Mouse (Mus musculus) G1E (cell line): ENCODE measurements around the gene Bbs9. TPM values are rescaled to one million over a fixed set of nuclear protein-coding genes. Genes with fewer than 3 reads are reported as not detected.

Experiments used
- ATAC-seq: 2 replicates; pipeline ENCODE4 v1.8.0; 2016; ENCODE audit warnings: mild to moderate bottlenecking; ENCODE audit not compliant: insufficient number of reproducible peaks, poor library complexity, low FRiP score, severe bottlenecking; ENCODE audit errors: extremely low read depth
- DNase-seq: peaks from one replicate; pipeline ENCODE4 v3.0.0; 2012; ENCODE audit warnings: low spot score
- H3K27me3 ChIP-seq: 2 replicates; pipeline ENCODE4 v1.6.1; 2012; ENCODE audit warnings: mild to moderate bottlenecking, low read length, inconsistent platforms; ENCODE audit not compliant: insufficient read depth
- H3K36me3 ChIP-seq: replicated peaks from 2 replicates; pipeline ENCODE3; 2012; ENCODE audit warnings: mild to moderate bottlenecking, inconsistent platforms
- H3K4me1 ChIP-seq: 2 replicates; pipeline ENCODE4 v1.6.1; 2012; ENCODE audit warnings: low read depth, low read length, inconsistent platforms, mixed read lengths; ENCODE audit not compliant: insufficient read depth
- H3K4me3 ChIP-seq: 2 replicates; pipeline ENCODE4 v1.5.1; 2012; ENCODE audit warnings: low read depth, mild to moderate bottlenecking, inconsistent platforms, low read length, moderate library complexity, mixed read lengths
- H3K9me3 ChIP-seq: replicated peaks from 2 replicates; pipeline ENCODE4 v1.6.1; 2012; ENCODE audit warnings: inconsistent platforms
- CTCF ChIP-seq: IDR thresholded peaks from 2 replicates; pipeline ENCODE4 v1.5.1; 2012; ENCODE audit warnings: low read depth, low read length, inconsistent platforms, mixed read lengths
- GATA1 ChIP-seq: IDR thresholded peaks from 2 replicates; pipeline ENCODE4 v1.6.1; 2012; ENCODE audit warnings: borderline replicate concordance, low read length, inconsistent platforms, mixed read lengths
- GATA2 ChIP-seq: IDR thresholded peaks from 2 replicates; pipeline ENCODE4 v1.6.1; 2012; ENCODE audit warnings: low read depth, low read length, inconsistent platforms, borderline replicate concordance
- POLR2AphosphoS5 ChIP-seq: IDR thresholded peaks from 2 replicates; pipeline ENCODE4 v1.6.1; 2012; ENCODE audit warnings: low read depth, low read length, inconsistent platforms; ENCODE audit not compliant: insufficient replicate concordance
- TAL1 ChIP-seq: conservative IDR thresholded peaks from 2 replicates; pipeline ENCODE4 v1.6.1; 2012; ENCODE audit warnings: low read depth, low read length, inconsistent platforms, mixed read lengths
- polyA plus RNA-seq: library from polyadenylated mRNA; stranded (reverse); fragments of >175 nt; gene quantifications from 2 replicates; pipeline ENCODE4 v1.2.3, GENCODE M21; 2012
- total RNA-seq, 2 experiments: library from RNA; stranded (forward) in 1 of 2; stranded (reverse) in 1 of 2; fragments of 200-1000 nt in 1 of 2; fragments of >200 nt in 1 of 2; fragmentation: Nextera tagmentation in 1 of 2; gene quantifications; 2 replicates each; pipeline ENCODE4 v1.2.3; 2014 to 2017

Bbs9 gene
- total and polyA plus RNA-seq, 3 experiments, result 3.3 to 26.9 (median 18.4) TPM

DNA sequence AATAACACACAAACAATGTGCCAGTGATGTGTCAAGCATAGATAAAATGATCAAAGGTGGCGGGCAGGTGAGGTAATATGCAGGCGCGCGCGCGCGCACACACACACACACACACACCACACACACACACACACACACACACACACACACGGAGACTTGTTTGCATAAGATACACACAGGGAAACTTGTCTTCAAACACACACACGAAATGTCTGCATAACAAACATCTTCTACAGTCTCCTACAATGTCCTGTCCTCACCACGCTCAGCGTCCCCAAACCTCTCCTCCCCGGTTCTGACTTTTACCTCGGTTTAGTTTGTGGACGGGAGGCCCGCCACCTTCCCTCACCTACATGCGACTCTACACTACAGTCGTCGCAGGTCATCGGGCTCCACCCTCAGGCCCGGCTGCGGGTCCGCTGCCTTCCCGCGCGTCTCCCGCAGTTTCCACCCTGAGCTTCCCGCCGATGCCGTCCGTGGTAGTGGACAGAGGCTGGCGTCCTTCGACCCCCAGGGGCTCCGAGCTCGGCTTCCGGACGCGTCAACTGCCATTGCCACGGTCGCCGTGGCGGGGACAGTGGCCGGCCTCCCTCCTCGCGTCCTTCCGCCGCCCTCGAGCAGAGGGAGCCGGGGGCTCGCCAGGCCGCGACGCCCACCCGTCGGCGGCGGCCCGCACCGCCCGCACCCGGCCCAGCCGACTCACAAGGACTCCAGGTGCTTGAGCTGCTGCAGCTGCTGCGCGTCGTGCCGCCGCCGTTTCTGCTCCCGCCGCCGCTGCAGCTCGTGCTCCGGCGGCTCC, 7.9 kb upstream of the Bbs9 start:
- ATAC-seq (no peak), DNase-seq (peak; percentile 33)
- H3K4me3 ChIP-seq, result peak overlapping the region; percentile 93
- H3K36me3 ChIP-seq, result peaks cover 38% of the 10 kb centered on the region
- H3K4me1 ChIP-seq, result peaks cover 21% of the 10 kb centered on the region
- TF ChIP-seq POLR2AphosphoS5, result no peak
- H3K27me3 ChIP-seq, result no peaks in the 10 kb centered on the region
- no peaks in the 10 kb centered on the region for H3K9me3 ChIP-seq

- ATAC-seq (peak; percentile 28), DNase-seq (peak; percentile 81)
- TF ChIP-seq GATA2 (no peak), TAL1 (no peak), GATA1 (no peak), CTCF (no peak), POLR2AphosphoS5 (no peak)
- Histone ChIP-seq H3K9me3 (no peaks in the 10 kb centered on the region), H3K36me3 (peaks cover 30% of the 10 kb centered on the region), H3K4me3 (peak overlapping the region; percentile 93), H3K4me1 (peaks cover 21% of the 10 kb centered on the region), H3K27me3 (no peaks in the 10 kb centered on the region)
Observed at GRCm38 (mm10) chr9:22468170-22468898, 7.2 kb upstream of the Bbs9 start.

- DNase-seq (no peak), ATAC-seq (no peak)
- TF ChIP-seq POLR2AphosphoS5 (no peak), GATA2 (no peak), TAL1 (no peak), CTCF (no peak), GATA1 (no peak)
- no peak overlapping the region; the same call in 1 of the 2 replicates for H3K4me3 ChIP-seq
- peaks cover 21% of the 10 kb centered on the region for H3K4me1 ChIP-seq
- H3K36me3 ChIP-seq, result peaks cover 25% of the 10 kb centered on the region
- no peaks in the 10 kb centered on the region for H3K27me3 ChIP-seq
- no peaks in the 10 kb centered on the region for H3K9me3 ChIP-seq
Observed at GRCm38 (mm10) chr9:22468899-22469259, 6.6 kb upstream of the Bbs9 start.

- ATAC-seq (no peak), DNase-seq (no peak)
- Histone ChIP-seq H3K4me1 (peaks cover 17% of the 10 kb centered on the region), H3K27me3 (no peaks in the 10 kb centered on the region), H3K9me3 (no peaks in the 10 kb centered on the region), H3K36me3 (peaks cover 18% of the 10 kb centered on the region), H3K4me3 (peak within 1 kb of the TSS; percentile 93)
- TF ChIP-seq TAL1 (no peak), GATA2 (no peak), GATA1 (no peak), POLR2AphosphoS5 (no peak), CTCF (no peak)
Observed at GRCm38 (mm10) chr9:22469643-22470042, 5.9 kb upstream of the Bbs9 start, which contains the start of gene Rp9. TSS of gene Rp9 (minus strand) at chr9:22469743.

GRCm38 (mm10) chr9:22476265-22476664, 750 bp downstream of the Bbs9 start:
- no peak for TF ChIP-seq POLR2AphosphoS5
- TF ChIP-seq GATA2, result no peak
- TF ChIP-seq GATA1, result no peak
- no peak for TF ChIP-seq TAL1
- TF ChIP-seq CTCF, result no peak
- H3K4me1 ChIP-seq, result peaks cover 26% of the 10 kb centered on the region
- H3K36me3 ChIP-seq, result peaks cover 5% of the 10 kb centered on the region
- peak overlapping the region; percentile 72 for H3K4me3 ChIP-seq
- H3K9me3 ChIP-seq, result no peaks in the 10 kb centered on the region
- no peak for DNase-seq
- no peaks in the 10 kb centered on the region for H3K27me3 ChIP-seq
- no peak for ATAC-seq

DNA sequence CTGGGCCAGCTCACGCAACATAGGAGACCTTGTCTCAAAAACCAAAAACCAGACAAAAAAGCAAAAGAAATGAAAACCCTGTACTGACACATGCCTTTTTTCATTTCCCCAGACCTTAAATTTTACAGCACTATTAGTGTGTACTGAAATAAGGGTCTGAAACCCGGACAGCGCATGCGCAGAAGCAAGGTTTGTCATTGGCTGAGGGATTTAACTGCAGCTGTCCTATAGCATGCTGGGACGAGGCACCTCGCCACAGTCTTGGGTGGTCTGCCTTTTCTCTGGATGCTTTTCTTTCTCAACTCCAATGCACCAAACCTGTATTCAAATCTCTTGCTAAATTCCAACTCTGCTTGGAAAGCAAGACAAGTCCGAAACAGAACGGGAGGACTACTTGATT, 3.4 kb downstream of the Bbs9 start:
- Histone ChIP-seq H3K36me3 (peaks cover 11% of the 10 kb centered on the region), H3K4me3 (no peak overlapping the region), H3K4me1 (peaks cover 26% of the 10 kb centered on the region), H3K27me3 (no peaks in the 10 kb centered on the region), H3K9me3 (no peaks in the 10 kb centered on the region)
- ATAC-seq, result no peak
- TF ChIP-seq GATA2 (no peak), CTCF (no peak), TAL1 (no peak), GATA1 (no peak), POLR2AphosphoS5 (no peak)
- no peak for DNase-seq
